Comparison of ENCODE assay signal across 9 mouse cellular contexts in genomic region chr13:117550108-117550507, GRCm38 (mm10). TPM values are rescaled to one million over a fixed set of nuclear protein-coding genes. Genes with fewer than 3 reads are reported as not detected.
DNase-seq lines count a peak whose midpoint lies in the region; ATAC-seq and TF ChIP-seq lines count a peak whose summit lies in the region.
"Had no signal": no experiment of that assay in that cellular context is flagged by ENCODE, and none has a peak within 500 bp of the region (broad histone marks: within the 10 kb centered on the region; RNA-seq: fewer than 3 reads in every experiment).

No protein-coding gene starts in this region.

- no peak overlapping the region for H3K9ac ChIP-seq in kidney, embryonic 16.5 days (replicated peaks; ENCODE audit: low read length)
- no peak overlapping the region for H3K9ac ChIP-seq in kidney, embryonic 14.5 days (ENCODE audit: low read depth, low read length)
- no peak overlapping the region for H3K9ac ChIP-seq in neural tube, embryonic 11.5 days (ENCODE audit: low read length)

- H3K4me1 ChIP-seq in kidney, embryonic 16.5 days (ENCODE audit: insufficient read depth, low read length), result no peaks in the 10 kb centered on the region
- H3K4me1 ChIP-seq in kidney, embryonic 14.5 days (ENCODE audit: control insufficient read depth, insufficient read depth, low read length), result no peaks in the 10 kb centered on the region
- no peaks in the 10 kb centered on the region for H3K4me1 ChIP-seq in G1E (ENCODE audit: insufficient read depth, low read depth, low read length)
- H3K4me1 ChIP-seq in neural tube, embryonic 11.5 days (ENCODE audit: control insufficient read depth, insufficient read depth, low read length), result no peaks in the 10 kb centered on the region

- no peak for DNase-seq in G1E (ENCODE audit: low spot score)
- peak; percentile 37 for DNase-seq in cerebellum, adult 9-11 months
- peak; percentile 4 to 74 for DNase-seq in frontal cortex, adult 2 months (ENCODE audit: extremely low spot score in 1 of 2, low spot score in 1 of 2)
- DNase-seq in left cerebral cortex, adult 8-10 months (ENCODE audit: low spot score in 2 of 2), result peak; percentile 10 to 23
- peak; percentile 58 for DNase-seq in neural tube, embryonic 11.5 days (ENCODE audit: low spot score)
- DNase-seq in yolk sac, embryonic 10.5 days (ENCODE audit: low spot score), result no peak

- no peaks in the 10 kb centered on the region for H3K27me3 ChIP-seq in kidney, embryonic 16.5 days (ENCODE audit: insufficient read depth, low read length)
- no peaks in the 10 kb centered on the region for H3K27me3 ChIP-seq in kidney, embryonic 14.5 days (ENCODE audit: control insufficient read depth, insufficient read depth, low read length)
- no peaks in the 10 kb centered on the region for H3K27me3 ChIP-seq in G1E (ENCODE audit: insufficient read depth, low read length)
- no peaks in the 10 kb centered on the region for H3K27me3 ChIP-seq in neural tube, embryonic 11.5 days (ENCODE audit: control insufficient read depth, insufficient read depth, low read length)

- H3K9me3 ChIP-seq in kidney, embryonic 16.5 days (ENCODE audit: low read length), result no peaks in the 10 kb centered on the region
- H3K9me3 ChIP-seq in kidney, embryonic 14.5 days (ENCODE audit: control insufficient read depth, low read length), result no peaks in the 10 kb centered on the region
- peaks cover 3% of the 10 kb centered on the region; the same call in 1 of the 2 replicates for H3K9me3 ChIP-seq in G1E (replicated peaks)
- H3K9me3 ChIP-seq in neural tube, embryonic 11.5 days (ENCODE audit: control insufficient read depth, low read length), result no peaks in the 10 kb centered on the region

- H3K36me3 ChIP-seq in kidney, embryonic 16.5 days (ENCODE audit: insufficient read depth, low read length), result no peaks in the 10 kb centered on the region
- no peaks in the 10 kb centered on the region for H3K36me3 ChIP-seq in kidney, embryonic 14.5 days (ENCODE audit: control insufficient read depth, insufficient read depth, low read length)
- H3K36me3 ChIP-seq in G1E (replicated peaks), result no peaks in the 10 kb centered on the region
- no peaks in the 10 kb centered on the region for H3K36me3 ChIP-seq in neural tube, embryonic 11.5 days (ENCODE audit: control insufficient read depth, insufficient read depth, low read length)

- H3K4me3 ChIP-seq in kidney, embryonic 16.5 days (ENCODE audit: low read length), result no peak overlapping the region
- no peak overlapping the region for H3K4me3 ChIP-seq in kidney, embryonic 14.5 days (ENCODE audit: low read length)
- no peak overlapping the region for H3K4me3 ChIP-seq in G1E (ENCODE audit: low read depth, low read length)
- H3K4me3 ChIP-seq in neural tube, embryonic 11.5 days (ENCODE audit: low read depth, low read length), result no peak overlapping the region

- H3K4me2 ChIP-seq in kidney, embryonic 16.5 days (replicated peaks; ENCODE audit: low read depth, low read length), result no peak overlapping the region
- H3K4me2 ChIP-seq in kidney, embryonic 14.5 days (replicated peaks; ENCODE audit: low read depth, low read length), result no peak overlapping the region
- H3K4me2 ChIP-seq in neural tube, embryonic 11.5 days (ENCODE audit: low read depth), result no peak overlapping the region

- ATAC-seq in kidney, embryonic 16.5 days (ENCODE audit: low FRiP score, low TSS enrichment), result 0 out of 2 replicates have a peak, but pooled peaks have one; percentile 31
- no peak; the same call in 1 of the 2 replicates for ATAC-seq in kidney, embryonic 14.5 days (ENCODE audit: low FRiP score, low TSS enrichment)
- ATAC-seq in G1E (ENCODE audit: extremely low read depth, insufficient number of reproducible peaks, low FRiP score, poor library complexity, severe bottlenecking), result peak; percentile 63
- ATAC-seq in neural tube, embryonic 11.5 days (ENCODE audit: insufficient read depth, low FRiP score, low TSS enrichment), result no peak

- TF ChIP-seq CTCF in G1E (IDR thresholded peaks at IDR 0.05; ENCODE audit: low read depth, low read length), result peak; percentile 73

- H3K27ac ChIP-seq in kidney, embryonic 16.5 days (ENCODE audit: low read length), result no peak overlapping the region
- no peak overlapping the region for H3K27ac ChIP-seq in kidney, embryonic 14.5 days (ENCODE audit: low read depth, low read length)
- H3K27ac ChIP-seq in neural tube, embryonic 11.5 days (ENCODE audit: low read depth, low read length), result no peak overlapping the region

- WGBS in kidney, embryonic 16.5 days, result 38% methylated on average over 3 of the region's 3 CpGs
- WGBS in kidney, embryonic 14.5 days, result 51% methylated on average over 3 of the region's 3 CpGs
- 47% methylated on average over 3 of the region's 3 CpGs for WGBS in neural tube, embryonic 11.5 days

RNA-seq across cellular contexts. Expression of gene Hcn1, which starts 52.0 kb away (rescaled TPM):
- 0.01 and 0.06 TPM in 2 replicates for polyA plus RNA-seq in kidney, embryonic 16.5 days (2015; fragmentation: Nextera tagmentation; extraction: Ambion mirVana)
- 0.01 TPM in 1 of 2 replicates, not detected in the other for polyA plus RNA-seq in kidney, embryonic 14.5 days (2014; fragmentation: Nextera tagmentation; extraction: Ambion mirVana)
- total RNA-seq in G1E (2014; fragmentation: Nextera tagmentation) (not detected in 2 replicates), G1E (2017) (under 0.01 and 0.11 TPM in 2 replicates)
- polyA plus RNA-seq in G1E (2012), result not detected in 2 replicates
- 8.7 and 9.9 TPM in 2 replicates for polyA plus RNA-seq in frontal cortex, adult 2 months (2012; rRNA removed)
- total RNA-seq in left cerebral cortex, adult 8-10 months (2022), result 10 to 100 TPM; 29.7 to 36.3 (median 33.2) TPM
- polyA plus RNA-seq in neural tube, embryonic 11.5 days (2014; fragmentation: Nextera tagmentation; extraction: Ambion mirVana), result 0.09 TPM in 2 replicates
- polyA plus RNA-seq: gonadal fat pad, adult 2 months had no signal

Comparison
In these comparisons a context has a peak if more than half of its experiments do, and no peak if none do; other contexts are left out.
1. ATAC-seq: peak in kidney, embryonic 16.5 days (single experiment) and G1E (single experiment); none in kidney, embryonic 14.5 days (single experiment) and neural tube, embryonic 11.5 days (single experiment).
2. DNase-seq: peak in cerebellum, adult 9-11 months (single experiment), frontal cortex, adult 2 months (2 of 2), left cerebral cortex, adult 8-10 months (2 of 2) and neural tube, embryonic 11.5 days (single experiment); none in G1E (single experiment) and yolk sac, embryonic 10.5 days (single experiment).